Mouse (Mus musculus): ENCODE measurements at regions not wholly inside any gene's neighbourhood (a gene's known extent, or its start where the extent isn't known, plus 50 kb on each side); places are given as distances from the start of the nearest gene placed in this dataset.
A peak's percentile ranks its signal among the peaks of the same experiment; 100 is the strongest.

- DNase-seq (ENCODE audit: low spot score in 2 of 2): no peak
- intact Hi-C loops (cut with DNase I): no loop called here
Measured at GRCm38 (mm10) chr4:142975620-142976019, 237.2 kb downstream of the Prdm2 start.

GRCm38 (mm10) chr4:142970040-142970439 is 242.8 kb downstream of the Prdm2 start:
- DNase-seq (ENCODE audit: low spot score in 2 of 2): peak in 1 of 2 experiments; percentile 31
- intact Hi-C loops (cut with DNase I): no loop called here

- DNase-seq (ENCODE audit: low spot score in 2 of 2): no peak
Measured at GRCm38 (mm10) chr4:142967604-142968003, 245.2 kb downstream of the Prdm2 start.

GRCm38 (mm10) chr4:142956832-142957429 is 255.9 kb downstream of the Prdm2 start:
- no peak for DNase-seq (ENCODE audit: low spot score in 2 of 2)
- intact Hi-C loops (cut with DNase I): no loop called here

More at GRCm38 (mm10) chr4:142967604-142968003, 245.2 kb downstream of the Prdm2 start:
- intact Hi-C loops (cut with DNase I): no loop called here

GRCm38 (mm10) chr4:142956376-142956775 is 256.4 kb downstream of the Prdm2 start:
- no peak for DNase-seq (ENCODE audit: low spot score in 2 of 2)
- intact Hi-C loops (cut with DNase I): no loop called here

- intact Hi-C loops (cut with DNase I): no loop called here
- DNase-seq (ENCODE audit: low spot score in 2 of 2): peak; percentile 12 to 25
Measured at GRCm38 (mm10) chr4:142953724-142954123, 259.1 kb downstream of the Prdm2 start.

GRCm38 (mm10) chr4:142952879-142953278 is 259.9 kb downstream of the Prdm2 start:
- intact Hi-C loops (cut with DNase I): no loop called here
- DNase-seq (ENCODE audit: low spot score in 2 of 2): no peak

- no peak for DNase-seq (ENCODE audit: low spot score in 2 of 2)
- intact Hi-C loops (cut with DNase I): no loop called here
Measured at GRCm38 (mm10) chr4:142947673-142948072, 265.1 kb downstream of the Prdm2 start.

- intact Hi-C loops (cut with DNase I): no loop called here
- DNase-seq (ENCODE audit: low spot score in 2 of 2): no peak
Measured at GRCm38 (mm10) chr4:142933627-142934026, 279.2 kb downstream of the Prdm2 start.

GRCm38 (mm10) chr4:142929245-142929644 is 283.6 kb downstream of the Prdm2 start:
- DNase-seq (ENCODE audit: low spot score in 2 of 2): no peak
- intact Hi-C loops (cut with DNase I): no loop called here

GRCm38 (mm10) chr4:142927328-142928108 is 285.3 kb downstream of the Prdm2 start:
- peak in 1 of 2 experiments; percentile 22 for DNase-seq (ENCODE audit: low spot score in 2 of 2)
- intact Hi-C loops (cut with DNase I): no loop called here

- intact Hi-C loops (cut with DNase I): no loop called here
- no peak for DNase-seq (ENCODE audit: low spot score in 2 of 2)
Measured at GRCm38 (mm10) chr4:142925111-142925510, 287.7 kb downstream of the Prdm2 start.

GRCm38 (mm10) chr4:142909355-142909947 is 303.3 kb downstream of the Prdm2 start:
- intact Hi-C loops (cut with DNase I): no loop called here
- no peak for DNase-seq (ENCODE audit: low spot score in 2 of 2)

GRCm38 (mm10) chr4:142908782-142909181 is 304.0 kb downstream of the Prdm2 start:
- intact Hi-C loops (cut with DNase I): no loop called here
- no peak for DNase-seq (ENCODE audit: low spot score in 2 of 2)

- DNase-seq (ENCODE audit: low spot score in 2 of 2): no peak
- intact Hi-C loops (cut with DNase I): loop anchor here (5.0 kb wide), 1 partner anchor 109 kb away; no protein-coding TSS in a partner anchor
Measured at GRCm38 (mm10) chr4:142903356-142904032, 309.3 kb downstream of the Prdm2 start.

- DNase-seq (ENCODE audit: low spot score in 2 of 2): no peak
- intact Hi-C loops (cut with DNase I): loop anchor here (5.0 kb wide), 1 partner anchor 112 kb away; no protein-coding TSS in a partner anchor
Measured at GRCm38 (mm10) chr4:142900792-142901191, 312.0 kb downstream of the Prdm2 start.

GRCm38 (mm10) chr4:142898994-142899393 is 313.8 kb downstream of the Prdm2 start:
- DNase-seq (ENCODE audit: low spot score in 2 of 2): no peak
- intact Hi-C loops (cut with DNase I): no loop called here

GRCm38 (mm10) chr4:142890711-142891110 is 322.1 kb downstream of the Prdm2 start:
- DNase-seq (ENCODE audit: low spot score in 2 of 2): peak in 1 of 2 experiments; percentile 44
- intact Hi-C loops (cut with DNase I): no loop called here

GRCm38 (mm10) chr4:142888891-142889290 is 323.9 kb downstream of the Prdm2 start:
- no peak for DNase-seq (ENCODE audit: low spot score in 2 of 2)
- intact Hi-C loops (cut with DNase I): no loop called here

- intact Hi-C loops (cut with DNase I): no loop called here
- peak; percentile 28 to 89 for DNase-seq (ENCODE audit: low spot score in 2 of 2)
Measured at GRCm38 (mm10) chr4:142887876-142888275, 324.9 kb downstream of the Prdm2 start.
